Mouse (Mus musculus): Measurements from ENCODE around the gene Errfi1.

- no peak for TF ChIP-seq CTCF (IDR thresholded peaks at IDR 0.05; ENCODE audit: low read depth)
- TF ChIP-seq EP300 (IDR thresholded peaks at IDR 0.05; ENCODE audit: low read depth) = no peak
Observed at GRCm38 (mm10) chr4:150816414-150816951, 37.2 kb upstream of the Errfi1 start.
